Mouse (Mus musculus) forebrain, embryonic 14.5 days (tissue): ENCODE data around the gene Aloxe3. TPM values are rescaled to one million over a fixed set of nuclear protein-coding genes. Genes with fewer than 3 reads are reported as not detected.

Experiments used
- ATAC-seq: fragments of 200-750 bp; cut with Nextera tagmentation; 2 replicates; pipeline ENCODE4 v1.8.0; 2017; ENCODE audit warnings: mild to moderate bottlenecking, moderate library complexity
- DNase-seq: peaks from one replicate; pipeline ENCODE4 v3.0.0-alpha.2; 2015; ENCODE audit warnings: low spot score
- H3K27ac ChIP-seq: fragments of 300-500 bp; sonication (generic); 2 replicates; pipeline ENCODE4 v1.5.1; 2014; ENCODE audit warnings: low read depth, mild to moderate bottlenecking, control low read depth, low read length, moderate library complexity
- H3K27me3 ChIP-seq: fragments of 300-500 bp; sonication (generic); replicated peaks from 2 replicates; pipeline ENCODE4 v1.6.1; 2014; ENCODE audit warnings: low read length, control low read depth, mixed read lengths; ENCODE audit not compliant: control insufficient read depth, insufficient read depth
- H3K36me3 ChIP-seq: fragments of 300-500 bp; sonication (generic); 2 replicates; pipeline ENCODE4 v1.6.1; 2014; ENCODE audit warnings: low read length, control low read depth; ENCODE audit not compliant: control insufficient read depth, insufficient read depth
- H3K4me1 ChIP-seq: fragments of 300-500 bp; sonication (generic); 2 replicates; pipeline ENCODE4 v1.6.1; 2014; ENCODE audit warnings: antibody characterized with exemption, low read length, control low read depth; ENCODE audit not compliant: control insufficient read depth, insufficient read depth
- H3K4me2 ChIP-seq: fragments of 300-500 bp; sonication (generic); 2 replicates; pipeline ENCODE4 v1.6.1; 2014; ENCODE audit warnings: mild to moderate bottlenecking, control low read depth, low read length
- H3K4me3 ChIP-seq: fragments of 300-500 bp; sonication (generic); 2 replicates; pipeline ENCODE4 v1.5.1; 2014; ENCODE audit warnings: low read depth, low read length, control low read depth
- H3K9ac ChIP-seq: fragments of 300-500 bp; sonication (generic); 2 replicates; pipeline ENCODE4 v1.6.1; 2014; ENCODE audit warnings: mild to moderate bottlenecking, low read length, control low read depth, moderate library complexity
- H3K9me3 ChIP-seq: fragments of 300-500 bp; sonication (generic); replicated peaks from 2 replicates; pipeline ENCODE4 v1.6.1; 2016; ENCODE audit warnings: low read length, control low read depth, mixed read lengths; ENCODE audit not compliant: control insufficient read depth
- WGBS: fragments of 180-500 bp; shearing (Covaris S2); extraction: QIAGEN DNeasy Blood & Tissue Kit; methylation state at CpG from one replicate; pipeline ENCODE4 v1.1.7; 2014; 5-methylcytosine and 5-hydroxymethylcytosine counted together
- polyA plus RNA-seq: library from polyadenylated mRNA; unstranded; fragments of >200 nt; fragmentation: Nextera tagmentation; extraction: Ambion mirVana; gene quantifications from 2 replicates; pipeline ENCODE4 v1.2.1, GENCODE M21; 2014

Aloxe3 gene
- polyA plus RNA-seq, 1 experiment from 2014 or later: 0.94 TPM

DNA sequence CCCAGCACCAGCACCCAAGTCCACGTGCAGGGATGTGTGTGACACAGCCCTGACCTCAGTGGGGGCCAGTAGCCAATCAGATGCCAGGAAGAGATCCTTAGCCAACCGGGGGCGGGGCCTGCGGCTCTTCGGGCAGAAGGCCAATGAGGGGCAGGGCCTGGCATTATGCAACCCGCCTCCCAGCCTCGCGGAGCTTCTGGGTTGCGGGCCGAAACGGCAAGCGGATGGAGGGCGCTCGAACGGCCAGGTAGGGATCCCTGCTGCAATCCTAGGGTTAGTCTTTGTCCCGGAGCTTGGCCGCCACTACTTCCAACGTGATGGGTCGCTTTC is 27.0 kb upstream of the Aloxe3 start:
- Histone ChIP-seq H3K27ac (peak overlapping the region; percentile 63), H3K4me1 (peaks cover 44% of the 10 kb centered on the region), H3K9me3 (no peaks in the 10 kb centered on the region), H3K4me2 (peak overlapping the region; percentile 84), H3K27me3 (no peaks in the 10 kb centered on the region), H3K4me3 (peak overlapping the region; percentile 46), H3K36me3 (peaks cover 29% of the 10 kb centered on the region), H3K9ac (peak overlapping the region; percentile 71)
- WGBS: under 1% methylated on average over 19 of the region's 19 CpGs
- ATAC-seq (peak; percentile 6), DNase-seq (peak; percentile 93)

GRCm38 (mm10) chr11:69099177-69099914 is 26.4 kb upstream of the Aloxe3 start:
- DNase-seq (peak; percentile 65), ATAC-seq (no peak)
- Histone ChIP-seq H3K27ac (peak overlapping the region; percentile 63), H3K4me3 (peak overlapping the region; percentile 46), H3K9me3 (no peaks in the 10 kb centered on the region), H3K4me1 (peaks cover 42% of the 10 kb centered on the region), H3K9ac (peak overlapping the region; percentile 71), H3K36me3 (peaks cover 35% of the 10 kb centered on the region), H3K27me3 (no peaks in the 10 kb centered on the region), H3K4me2 (peak overlapping the region; percentile 84)
- WGBS: 1% methylated on average over 22 of the region's 22 CpGs

- peak overlapping the region; percentile 63 for H3K27ac ChIP-seq
- WGBS: under 1% methylated on average over 23 of the region's 23 CpGs
- peak overlapping the region; percentile 84 for H3K4me2 ChIP-seq
- H3K9me3 ChIP-seq: no peaks in the 10 kb centered on the region
- H3K27me3 ChIP-seq: no peaks in the 10 kb centered on the region
- peak overlapping the region; percentile 71 for H3K9ac ChIP-seq
- ATAC-seq: peak; percentile 29
- peaks cover 41% of the 10 kb centered on the region for H3K36me3 ChIP-seq
- DNase-seq: peak; percentile 90
- H3K4me3 ChIP-seq: peak overlapping the region; percentile 46
- H3K4me1 ChIP-seq: peaks cover 40% of the 10 kb centered on the region
Observed at GRCm38 (mm10) chr11:69099915-69100345, 25.8 kb upstream of the Aloxe3 start.

DNA sequence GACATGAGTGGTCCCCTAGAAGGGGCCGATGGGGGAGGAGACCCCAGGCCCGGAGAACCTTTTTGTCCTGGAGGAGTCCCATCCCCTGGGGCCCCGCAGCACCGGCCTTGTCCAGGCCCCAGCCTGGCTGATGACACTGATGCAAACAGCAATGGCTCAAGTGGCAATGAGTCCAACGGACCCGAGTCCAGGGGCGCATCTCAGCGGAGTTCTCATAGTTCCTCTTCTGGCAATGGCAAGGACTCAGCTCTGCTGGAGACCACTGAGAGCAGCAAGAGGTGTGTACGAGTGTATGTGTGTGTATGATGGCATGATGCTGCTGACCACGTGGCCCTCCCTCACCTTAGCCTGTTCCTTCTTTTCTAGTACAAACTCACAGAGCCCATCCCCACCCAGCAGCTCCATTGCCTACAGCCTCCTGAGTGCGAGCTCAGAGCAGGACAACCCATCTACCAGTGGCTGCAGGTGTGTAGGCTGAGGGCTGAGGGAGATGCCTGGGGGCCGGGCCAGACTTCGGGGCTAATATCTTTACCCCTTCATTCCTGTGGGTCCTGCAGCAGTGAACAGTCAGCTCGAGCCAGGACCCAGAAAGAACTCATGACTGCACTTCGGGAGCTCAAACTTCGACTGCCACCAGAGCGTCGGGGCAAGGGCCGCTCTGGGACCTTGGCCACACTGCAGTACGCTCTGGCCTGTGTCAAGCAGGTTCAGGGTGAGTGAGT is 24.9 kb upstream of the Aloxe3 start:
- no peaks in the 10 kb centered on the region for H3K9me3 ChIP-seq
- DNase-seq (no peak), ATAC-seq (no peak)
- H3K36me3 ChIP-seq: peaks cover 49% of the 10 kb centered on the region
- no peak overlapping the region for H3K9ac ChIP-seq
- H3K4me2 ChIP-seq: peak overlapping the region; percentile 84
- no peaks in the 10 kb centered on the region for H3K27me3 ChIP-seq
- 92% methylated on average over 20 of the region's 20 CpGs for WGBS
- H3K4me1 ChIP-seq: peaks cover 33% of the 10 kb centered on the region
- no peak overlapping the region for H3K4me3 ChIP-seq
- H3K27ac ChIP-seq: no peak overlapping the region

DNA sequence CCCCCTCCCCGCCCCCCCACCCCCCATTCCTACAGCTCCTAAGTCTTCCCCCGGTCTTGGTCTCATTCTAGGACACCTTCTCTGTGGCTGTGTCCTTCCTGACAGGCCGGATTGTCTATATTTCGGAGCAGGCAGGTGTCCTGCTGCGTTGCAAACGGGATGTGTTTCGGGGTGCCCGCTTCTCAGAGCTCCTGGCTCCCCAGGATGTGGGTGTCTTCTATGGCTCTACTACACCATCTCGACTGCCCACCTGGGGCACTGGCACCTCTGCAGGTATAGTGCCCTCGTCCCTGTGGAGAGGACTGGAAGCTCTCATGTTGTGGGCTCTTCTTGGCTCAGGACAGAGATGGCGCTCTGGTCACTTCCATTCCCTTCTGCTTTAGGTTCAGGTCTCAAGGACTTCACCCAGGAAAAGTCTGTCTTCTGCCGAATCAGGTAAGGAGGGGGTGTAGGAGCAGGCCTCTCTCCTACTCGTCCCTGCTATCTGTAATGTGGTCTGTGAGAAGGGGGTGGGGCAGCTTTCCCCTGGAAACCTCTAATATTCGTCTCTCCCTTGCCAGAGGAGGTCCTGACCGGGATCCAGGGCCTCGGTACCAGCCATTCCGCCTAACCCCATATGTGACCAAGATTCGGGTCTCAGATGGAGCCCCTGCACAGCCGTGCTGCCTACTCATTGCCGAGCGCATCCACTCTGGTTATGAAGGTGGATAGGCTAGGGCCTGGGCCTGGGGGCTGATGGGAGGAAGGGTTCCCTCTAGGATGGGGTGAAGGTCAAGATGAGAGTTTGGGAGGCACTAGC is 23.9 kb upstream of the Aloxe3 start:
- 89% methylated on average over 21 of the region's 21 CpGs for WGBS
- Histone ChIP-seq H3K9ac (no peak overlapping the region), H3K4me1 (peaks cover 25% of the 10 kb centered on the region), H3K9me3 (no peaks in the 10 kb centered on the region), H3K4me2 (no peak overlapping the region), H3K4me3 (no peak overlapping the region), H3K27ac (no peak overlapping the region), H3K27me3 (no peaks in the 10 kb centered on the region), H3K36me3 (peaks cover 59% of the 10 kb centered on the region)
- DNase-seq: no peak
- no peak for ATAC-seq

DNA sequence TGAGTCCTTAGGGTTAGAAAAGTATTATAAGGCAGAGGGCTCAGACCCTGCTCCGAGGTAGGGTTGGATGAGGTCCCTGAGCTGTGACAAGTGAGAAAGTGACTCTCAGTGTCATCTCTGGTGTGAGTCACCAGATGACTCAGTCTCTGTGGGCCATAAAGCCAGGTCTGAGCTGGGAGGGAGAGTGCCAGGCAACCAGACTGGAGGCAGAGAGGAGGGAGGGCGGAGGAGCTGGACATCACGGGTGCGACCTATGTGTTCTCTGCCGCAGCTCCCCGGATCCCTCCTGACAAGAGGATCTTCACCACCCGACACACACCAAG is 23.3 kb upstream of the Aloxe3 start:
- H3K9ac ChIP-seq: no peak overlapping the region
- WGBS: 93% methylated on average over 7 of the region's 7 CpGs
- DNase-seq (no peak), ATAC-seq (no peak)
- peaks cover 21% of the 10 kb centered on the region for H3K4me1 ChIP-seq
- no peaks in the 10 kb centered on the region for H3K27me3 ChIP-seq
- no peak overlapping the region for H3K4me2 ChIP-seq
- no peak overlapping the region for H3K27ac ChIP-seq
- H3K4me3 ChIP-seq: no peak overlapping the region
- H3K9me3 ChIP-seq: no peaks in the 10 kb centered on the region
- peaks cover 65% of the 10 kb centered on the region for H3K36me3 ChIP-seq

DNA sequence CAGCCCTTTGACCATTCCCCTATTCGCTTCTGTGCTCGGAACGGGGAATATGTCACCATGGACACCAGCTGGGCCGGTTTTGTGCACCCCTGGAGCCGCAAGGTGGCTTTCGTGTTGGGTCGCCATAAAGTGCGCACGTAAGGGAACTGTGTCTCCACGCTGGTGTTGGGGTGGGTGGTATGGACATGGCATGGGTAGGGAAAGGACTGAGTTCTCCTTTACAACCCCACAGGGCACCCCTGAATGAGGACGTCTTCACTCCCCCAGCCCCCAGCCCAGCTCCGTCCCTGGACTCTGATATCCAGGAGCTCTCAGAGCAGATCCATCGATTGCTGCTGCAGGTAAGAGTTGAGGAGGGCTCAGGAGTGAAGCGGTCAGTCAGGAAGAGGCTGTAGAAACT is 22.6 kb upstream of the Aloxe3 start:
- no peak overlapping the region for H3K9ac ChIP-seq
- peaks cover 13% of the 10 kb centered on the region for H3K4me1 ChIP-seq
- WGBS: 91% methylated on average over 14 of the region's 14 CpGs
- peaks cover 72% of the 10 kb centered on the region for H3K36me3 ChIP-seq
- DNase-seq (no peak), ATAC-seq (no peak)
- H3K4me2 ChIP-seq: no peak overlapping the region
- no peaks in the 10 kb centered on the region for H3K27me3 ChIP-seq
- no peak overlapping the region for H3K4me3 ChIP-seq
- no peaks in the 10 kb centered on the region for H3K9me3 ChIP-seq
- H3K27ac ChIP-seq: no peak overlapping the region

DNA sequence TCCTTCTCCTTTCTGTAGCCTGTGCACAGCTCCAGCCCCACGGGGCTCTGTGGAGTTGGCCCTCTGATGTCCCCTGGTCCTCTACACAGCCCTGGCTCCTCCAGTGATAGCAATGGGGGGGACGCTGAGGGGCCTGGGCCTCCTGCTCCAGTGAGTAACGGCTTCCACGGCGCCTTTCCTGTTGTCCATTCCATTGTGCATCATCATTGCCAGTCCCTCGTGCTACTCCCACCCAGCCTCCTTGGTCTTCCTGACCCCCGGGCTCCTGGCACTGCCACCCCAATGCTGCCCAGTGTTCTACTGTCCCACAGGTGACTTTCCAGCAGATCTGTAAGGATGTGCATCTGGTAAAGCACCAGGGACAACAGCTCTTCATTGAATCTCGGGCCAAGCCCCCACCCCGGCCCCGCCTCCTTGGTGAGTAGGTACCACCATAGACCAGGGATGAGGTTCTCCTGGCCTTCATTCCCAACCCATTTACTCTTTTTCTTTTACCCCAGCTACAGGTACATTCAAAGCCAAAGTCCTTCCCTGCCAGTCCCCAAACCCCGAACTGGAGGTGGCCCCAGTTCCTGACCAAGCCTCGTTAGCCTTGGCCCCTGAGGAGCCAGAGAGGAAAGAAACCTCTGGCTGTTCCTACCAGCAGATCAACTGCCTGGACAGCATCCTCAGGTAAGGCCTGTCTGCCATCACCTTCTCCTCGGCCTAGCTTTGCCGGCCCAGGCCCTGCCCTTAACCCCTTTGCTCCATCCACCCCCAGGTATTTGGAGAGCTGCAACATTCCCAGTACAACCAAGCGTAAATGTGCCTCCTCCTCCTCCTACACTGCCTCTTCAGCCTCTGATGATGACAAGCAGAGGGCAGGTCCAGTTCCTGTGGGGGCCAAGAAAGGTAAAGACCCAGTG is 21.9 kb upstream of the Aloxe3 start:
- ATAC-seq (no peak), DNase-seq (no peak)
- H3K4me1 ChIP-seq: peaks cover 7% of the 10 kb centered on the region
- H3K27ac ChIP-seq: no peak overlapping the region
- H3K4me2 ChIP-seq: no peak overlapping the region
- no peaks in the 10 kb centered on the region for H3K9me3 ChIP-seq
- no peak overlapping the region for H3K9ac ChIP-seq
- H3K36me3 ChIP-seq: peaks cover 79% of the 10 kb centered on the region
- H3K27me3 ChIP-seq: no peaks in the 10 kb centered on the region
- no peak overlapping the region for H3K4me3 ChIP-seq
- 93% methylated on average over 15 of the region's 15 CpGs for WGBS
